Mouse (Mus musculus) neural tube, embryonic 15.5 days (tissue): Measurements from ENCODE around the gene Rasgef1b. TPM values are rescaled to one million over a fixed set of nuclear protein-coding genes. Genes with fewer than 3 reads are reported as not detected.

Experiments
- ATAC-seq: fragments of 200-750 bp; cut with Nextera tagmentation; 2 replicates; pipeline ENCODE4 v1.8.0; 2017; ENCODE audit warnings: mild to moderate bottlenecking, moderate TSS enrichment, moderate library complexity; ENCODE audit not compliant: low FRiP score
- H3K27ac ChIP-seq: fragments of 300-500 bp; sonication (generic); replicated peaks from 2 replicates; pipeline ENCODE4 v1.5.1; 2015; ENCODE audit warnings: mild to moderate bottlenecking, inconsistent platforms
- H3K27me3 ChIP-seq: fragments of 300-500 bp; sonication (generic); replicated peaks from 2 replicates; pipeline ENCODE4 v1.6.1; 2015; ENCODE audit warnings: inconsistent platforms
- H3K36me3 ChIP-seq: fragments of 300-500 bp; sonication (generic); 2 replicates; pipeline ENCODE4 v1.6.1; 2015; ENCODE audit warnings: inconsistent platforms
- H3K4me1 ChIP-seq: fragments of 300-500 bp; sonication (generic); 2 replicates; pipeline ENCODE4 v1.6.1; 2015; ENCODE audit warnings: inconsistent platforms
- H3K4me2 ChIP-seq: fragments of 300-500 bp; sonication (generic); 2 replicates; pipeline ENCODE4 v1.6.1; 2015; ENCODE audit warnings: inconsistent platforms, mild to moderate bottlenecking, moderate library complexity
- H3K4me3 ChIP-seq: fragments of 300-500 bp; sonication (generic); replicated peaks from 2 replicates; pipeline ENCODE4 v1.5.1; 2015; ENCODE audit warnings: mild to moderate bottlenecking, inconsistent platforms
- H3K9ac ChIP-seq: fragments of 300-500 bp; sonication (generic); replicated peaks from 2 replicates; pipeline ENCODE4 v1.6.1; 2015; ENCODE audit warnings: mild to moderate bottlenecking, inconsistent platforms
- H3K9me3 ChIP-seq: fragments of 300-500 bp; sonication (generic); replicated peaks from 2 replicates; pipeline ENCODE4 v1.6.1; 2016; ENCODE audit warnings: inconsistent platforms
- WGBS: fragments of 180-500 bp; shearing (Covaris S2); methylation state at CpG from one replicate; pipeline ENCODE4 v1.1.7; 2015; ENCODE audit warnings: mixed read lengths; 5-methylcytosine and 5-hydroxymethylcytosine counted together
- polyA plus RNA-seq: library from polyadenylated mRNA; unstranded; fragments of >200 nt; fragmentation: Nextera tagmentation; extraction: Ambion mirVana; gene quantifications from 2 replicates; pipeline ENCODE4 v1.2.1, GENCODE M21; 2015

Gene Rasgef1b
- polyA plus RNA-seq, 1 experiment from 2014 or later, result 53.9 TPM

DNA sequence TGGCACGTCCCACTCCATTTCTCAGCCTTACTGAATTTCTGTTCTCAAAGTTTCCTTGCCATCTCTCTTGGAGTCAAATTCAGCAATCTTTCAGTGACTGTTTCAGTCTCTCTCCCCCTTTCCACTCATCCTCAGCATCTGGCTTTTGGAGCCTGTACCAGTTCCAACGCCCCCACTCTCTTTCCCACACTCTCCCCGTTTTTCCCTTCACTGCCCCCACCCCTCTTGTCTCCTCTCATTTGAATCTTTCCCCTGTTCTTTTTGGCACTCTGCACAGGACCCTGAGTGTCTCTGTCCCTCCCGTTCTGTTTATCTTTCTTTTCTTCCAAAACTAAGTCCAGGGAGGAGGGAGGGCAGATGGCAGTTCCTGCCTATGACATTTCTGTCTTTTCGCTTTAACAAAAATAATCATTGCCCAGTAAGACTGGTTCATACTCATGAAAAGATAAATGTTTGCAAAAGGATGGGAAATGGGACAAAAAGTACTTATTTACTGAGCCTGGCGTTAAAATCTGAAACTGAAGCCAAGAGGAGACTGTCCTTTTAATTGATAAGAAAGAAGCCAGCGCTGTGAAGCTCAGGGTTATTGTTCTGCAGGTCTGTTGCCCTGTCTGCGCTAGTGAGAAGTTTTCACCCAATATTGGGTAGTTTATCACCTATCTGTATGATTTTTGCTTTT lies 388.4 kb downstream of the Rasgef1b start:
- H3K9me3 ChIP-seq, result no peaks in the 10 kb centered on the region
- H3K4me3 ChIP-seq, result no peak overlapping the region
- WGBS, result 77% methylated on average over 8 of the region's 8 CpGs
- no peaks in the 10 kb centered on the region for H3K36me3 ChIP-seq
- H3K27ac ChIP-seq, result 0 out of 2 replicates have a peak overlapping the region, but pooled peaks have one; percentile 13
- ATAC-seq, result no peak
- peak overlapping the region; percentile 22; the same call in 1 of the 2 replicates for H3K4me2 ChIP-seq
- no peaks in the 10 kb centered on the region for H3K27me3 ChIP-seq
- H3K4me1 ChIP-seq, result no peaks in the 10 kb centered on the region; the same call in 1 of the 2 replicates
- no peak overlapping the region for H3K9ac ChIP-seq

DNA sequence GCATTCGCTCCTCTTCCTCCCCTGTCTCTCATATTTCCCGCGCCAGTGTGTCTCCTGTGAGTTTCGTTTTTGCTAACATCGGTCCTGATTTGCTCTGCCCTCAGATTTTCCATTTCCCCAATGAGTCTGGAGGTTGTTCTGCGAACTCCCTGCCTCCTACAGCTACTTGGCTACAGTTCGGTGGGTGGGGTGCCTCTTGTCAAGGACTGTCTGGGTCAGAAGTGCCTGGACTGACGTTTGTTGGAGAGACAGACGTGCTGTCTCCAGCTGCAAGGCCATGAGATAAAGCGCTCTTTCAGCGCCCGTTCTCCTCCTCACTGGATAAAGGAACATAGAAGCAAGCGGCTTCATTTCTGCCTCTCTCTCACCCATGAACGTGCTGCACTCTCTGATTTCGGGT lies 389.1 kb downstream of the Rasgef1b start:
- H3K36me3 ChIP-seq, result no peaks in the 10 kb centered on the region
- peak overlapping the region; percentile 22; the same call in 1 of the 2 replicates for H3K4me2 ChIP-seq
- ATAC-seq, result no peak
- H3K27me3 ChIP-seq, result no peaks in the 10 kb centered on the region
- no peaks in the 10 kb centered on the region for H3K9me3 ChIP-seq
- 65% methylated on average over 15 of the region's 15 CpGs for WGBS
- no peak overlapping the region for H3K9ac ChIP-seq
- no peaks in the 10 kb centered on the region; the same call in 1 of the 2 replicates for H3K4me1 ChIP-seq
- 0 out of 2 replicates have a peak overlapping the region, but pooled peaks have one; percentile 13 for H3K27ac ChIP-seq
- H3K4me3 ChIP-seq, result no peak overlapping the region

DNA sequence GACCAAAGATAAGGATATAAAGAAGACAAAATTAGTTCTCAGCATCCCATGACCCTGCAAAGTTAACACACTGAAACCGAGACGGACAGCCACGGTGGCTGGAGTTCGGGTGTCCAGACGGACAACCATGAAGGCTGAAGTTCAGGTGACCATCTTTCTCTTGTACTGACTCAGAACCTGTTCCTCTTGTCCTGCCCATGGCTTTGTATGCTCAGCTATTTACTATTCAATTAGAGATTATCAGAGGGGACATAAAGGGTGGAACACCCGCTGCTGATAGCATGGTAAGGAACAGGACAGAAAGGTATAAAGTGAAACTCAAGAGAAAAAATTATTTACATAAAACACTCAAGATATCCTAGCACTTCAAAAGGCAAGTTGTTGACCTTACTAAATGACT lies 390.0 kb downstream of the Rasgef1b start:
- Histone ChIP-seq H3K4me2 (no peak overlapping the region), H3K4me1 (no peaks in the 10 kb centered on the region; the same call in 1 of the 2 replicates), H3K9ac (no peak overlapping the region), H3K4me3 (no peak overlapping the region), H3K27me3 (no peaks in the 10 kb centered on the region), H3K36me3 (no peaks in the 10 kb centered on the region), H3K9me3 (no peaks in the 10 kb centered on the region), H3K27ac (no peak overlapping the region)
- WGBS, result 91% methylated on average over 6 of the region's 6 CpGs
- ATAC-seq, result no peak

DNA sequence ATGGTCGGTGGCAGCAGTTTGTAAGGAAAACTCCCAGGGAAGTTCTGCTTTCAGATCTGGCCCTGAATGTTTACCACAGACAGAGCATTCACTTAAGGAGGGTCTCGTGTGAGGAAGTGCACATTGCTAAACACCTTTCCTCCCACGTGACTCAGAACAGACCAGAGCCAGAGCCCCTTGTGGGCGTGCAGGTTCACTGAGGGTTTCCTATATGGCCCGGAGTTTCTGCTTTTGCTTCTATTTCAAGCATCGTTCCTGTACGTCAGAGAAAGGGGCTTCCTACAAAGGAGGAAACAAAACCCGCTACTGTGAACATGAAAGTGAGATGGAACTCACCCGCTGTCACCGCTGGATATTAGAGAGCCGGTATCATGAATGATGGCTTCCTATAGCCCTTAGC lies 392.4 kb downstream of the Rasgef1b start:
- Histone ChIP-seq H3K27me3 (no peaks in the 10 kb centered on the region), H3K9ac (no peak overlapping the region), H3K4me3 (no peak overlapping the region), H3K36me3 (no peaks in the 10 kb centered on the region), H3K4me2 (no peak overlapping the region), H3K4me1 (no peaks in the 10 kb centered on the region; the same call in 1 of the 2 replicates), H3K27ac (no peak overlapping the region), H3K9me3 (no peaks in the 10 kb centered on the region)
- no peak for ATAC-seq
- WGBS, result 80% methylated on average over 11 of the region's 11 CpGs

DNA sequence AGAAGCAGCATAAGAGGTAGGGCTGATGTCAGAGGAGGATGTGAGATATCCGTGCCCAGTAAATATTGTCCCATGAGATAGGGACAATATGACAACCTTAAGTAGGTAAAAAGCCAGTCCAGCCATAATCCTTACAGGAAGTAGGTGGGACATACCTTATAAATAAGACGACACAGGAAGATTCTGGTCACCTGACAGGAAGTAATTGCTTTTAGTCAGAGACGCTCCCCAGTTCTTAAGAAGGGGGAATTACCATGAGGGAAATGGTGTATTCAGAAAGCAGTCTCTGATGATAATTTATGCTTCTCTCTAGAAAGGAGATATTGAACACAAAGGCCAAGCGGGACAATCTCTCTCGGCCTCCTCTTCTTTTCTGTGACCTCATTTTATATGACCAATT lies 394.8 kb downstream of the Rasgef1b start:
- Histone ChIP-seq H3K36me3 (no peaks in the 10 kb centered on the region), H3K4me3 (no peak overlapping the region), H3K9me3 (no peaks in the 10 kb centered on the region), H3K27me3 (no peaks in the 10 kb centered on the region), H3K4me1 (no peaks in the 10 kb centered on the region), H3K4me2 (no peak overlapping the region), H3K27ac (no peak overlapping the region), H3K9ac (no peak overlapping the region)
- no peak for ATAC-seq
- 78% methylated on average over 5 of the region's 5 CpGs for WGBS

DNA sequence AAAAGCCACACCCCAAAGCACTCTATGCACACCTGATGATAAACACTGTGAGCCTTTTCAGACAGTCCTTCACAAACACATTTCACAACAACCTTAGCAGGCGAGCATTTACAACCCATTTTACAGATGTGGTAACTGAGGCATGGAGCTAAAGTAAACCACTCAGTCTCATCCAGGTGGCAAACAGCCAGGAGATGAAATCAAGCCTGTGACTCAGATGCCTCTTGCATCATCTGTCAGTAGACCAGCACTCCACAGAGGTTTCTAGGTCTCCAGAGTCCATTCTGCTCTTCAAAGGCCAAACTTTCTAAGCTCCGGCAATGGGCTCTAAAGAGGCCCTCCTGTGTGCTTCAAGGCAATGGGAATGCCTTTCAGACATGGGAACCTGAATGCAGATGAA lies 396.8 kb downstream of the Rasgef1b start:
- H3K27me3 ChIP-seq, result no peaks in the 10 kb centered on the region
- H3K4me3 ChIP-seq, result no peak overlapping the region
- no peaks in the 10 kb centered on the region for H3K9me3 ChIP-seq
- ATAC-seq, result no peak
- H3K4me2 ChIP-seq, result no peak overlapping the region
- no peak overlapping the region for H3K27ac ChIP-seq
- H3K4me1 ChIP-seq, result no peaks in the 10 kb centered on the region
- 96% methylated on average over 2 of the region's 2 CpGs for WGBS
- H3K9ac ChIP-seq, result no peak overlapping the region
- H3K36me3 ChIP-seq, result no peaks in the 10 kb centered on the region

DNA sequence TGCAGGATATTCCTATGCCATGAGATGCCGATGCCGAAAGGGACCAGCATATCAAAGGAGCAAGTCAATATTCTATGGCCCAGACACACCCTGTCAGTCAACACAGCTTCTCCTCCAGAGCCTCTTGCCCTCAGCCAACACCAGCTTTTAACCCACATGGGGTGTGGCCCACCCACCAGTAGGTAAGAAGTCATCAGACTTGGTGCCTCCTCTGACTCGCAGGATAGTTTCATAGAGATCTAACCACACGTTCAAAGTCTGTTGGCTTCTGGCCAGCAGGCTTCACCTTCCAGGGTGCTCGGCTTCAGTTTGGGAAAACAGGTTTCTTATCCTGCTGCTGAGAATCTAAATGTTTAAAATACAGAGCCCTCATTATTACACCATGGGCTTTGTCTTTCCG lies 399.8 kb downstream of the Rasgef1b start:
- ATAC-seq, result no peak
- Histone ChIP-seq H3K4me3 (no peak overlapping the region), H3K36me3 (no peaks in the 10 kb centered on the region), H3K4me2 (no peak overlapping the region), H3K27me3 (no peaks in the 10 kb centered on the region), H3K9ac (no peak overlapping the region), H3K4me1 (no peaks in the 10 kb centered on the region), H3K9me3 (no peaks in the 10 kb centered on the region), H3K27ac (no peak overlapping the region)
- 85% methylated on average over 6 of the region's 6 CpGs for WGBS

DNA sequence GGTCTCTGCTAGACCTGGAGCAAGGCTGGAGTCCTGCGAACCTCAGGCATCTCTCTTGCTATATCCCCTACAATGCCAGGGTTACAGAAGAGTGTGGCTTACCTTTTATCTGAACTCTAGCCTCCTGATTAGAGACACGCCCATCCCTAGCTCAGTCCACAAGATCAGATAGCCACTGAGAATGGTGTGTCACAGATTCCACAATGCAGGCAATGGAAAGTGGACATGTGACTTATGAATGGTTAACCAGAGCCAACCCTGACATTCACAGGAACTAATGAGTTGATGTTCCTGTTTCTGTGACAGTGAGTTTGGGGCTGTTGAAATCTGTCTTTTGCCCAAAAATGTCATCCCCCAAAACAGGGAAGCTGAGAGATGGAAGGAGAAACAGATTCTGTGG lies 401.8 kb downstream of the Rasgef1b start:
- Histone ChIP-seq H3K27me3 (no peaks in the 10 kb centered on the region), H3K4me3 (no peak overlapping the region), H3K9ac (no peak overlapping the region), H3K36me3 (no peaks in the 10 kb centered on the region), H3K4me1 (no peaks in the 10 kb centered on the region), H3K27ac (no peak overlapping the region), H3K4me2 (no peak overlapping the region), H3K9me3 (no peaks in the 10 kb centered on the region)
- ATAC-seq, result no peak
- 93% methylated on average over 2 of the region's 2 CpGs for WGBS

DNA sequence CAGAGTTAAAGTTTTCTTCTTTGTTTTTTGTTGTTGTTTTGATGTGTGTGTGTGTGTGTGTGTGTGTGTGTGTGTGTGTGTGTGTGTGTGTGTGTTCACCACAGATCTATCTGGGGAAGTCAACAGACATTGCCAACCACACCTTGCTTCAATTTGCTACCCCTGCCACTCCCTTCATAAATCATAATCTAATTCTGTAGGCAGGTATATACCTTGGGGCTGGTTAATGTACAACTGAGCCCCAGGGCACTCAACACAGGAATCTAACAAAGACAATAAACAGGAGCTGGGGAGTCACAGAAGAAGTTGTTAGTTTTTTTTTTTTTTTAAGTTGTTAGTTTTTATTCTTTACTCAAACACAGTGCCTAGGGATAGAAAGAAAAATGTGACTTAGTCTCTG lies 403.6 kb downstream of the Rasgef1b start:
- H3K9ac ChIP-seq, result no peak overlapping the region
- no peaks in the 10 kb centered on the region for H3K4me1 ChIP-seq
- H3K9me3 ChIP-seq, result no peaks in the 10 kb centered on the region
- no peaks in the 10 kb centered on the region for H3K27me3 ChIP-seq
- no peak overlapping the region for H3K4me3 ChIP-seq
- H3K27ac ChIP-seq, result no peak overlapping the region
- H3K4me2 ChIP-seq, result no peak overlapping the region
- no peaks in the 10 kb centered on the region for H3K36me3 ChIP-seq
- ATAC-seq, result no peak

DNA sequence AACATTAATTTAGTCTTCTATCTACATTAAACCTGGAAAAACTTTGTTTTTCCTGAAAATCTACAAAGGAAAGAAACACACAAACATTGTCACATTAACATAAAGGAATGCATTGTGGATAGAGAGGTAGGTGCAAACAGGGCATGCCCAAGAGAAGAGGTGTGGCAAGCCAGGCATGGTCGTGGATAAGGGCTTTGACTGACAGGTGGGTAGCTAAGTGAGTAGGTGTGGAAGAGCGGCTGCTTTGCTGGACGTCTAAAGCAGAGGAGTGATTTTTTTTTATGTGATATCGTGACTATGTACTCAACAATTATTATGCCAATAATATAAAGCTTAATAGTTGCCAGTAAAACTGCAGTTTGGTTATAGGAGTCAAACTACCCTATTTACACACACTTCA lies 408.1 kb downstream of the Rasgef1b start:
- 74% methylated on average over 4 of the region's 4 CpGs for WGBS
- H3K4me3 ChIP-seq, result no peak overlapping the region
- no peak for ATAC-seq
- H3K36me3 ChIP-seq, result no peaks in the 10 kb centered on the region
- H3K9ac ChIP-seq, result no peak overlapping the region
- no peak overlapping the region for H3K4me2 ChIP-seq
- H3K9me3 ChIP-seq, result no peaks in the 10 kb centered on the region
- no peak overlapping the region for H3K27ac ChIP-seq
- no peaks in the 10 kb centered on the region for H3K4me1 ChIP-seq
- no peaks in the 10 kb centered on the region for H3K27me3 ChIP-seq

DNA sequence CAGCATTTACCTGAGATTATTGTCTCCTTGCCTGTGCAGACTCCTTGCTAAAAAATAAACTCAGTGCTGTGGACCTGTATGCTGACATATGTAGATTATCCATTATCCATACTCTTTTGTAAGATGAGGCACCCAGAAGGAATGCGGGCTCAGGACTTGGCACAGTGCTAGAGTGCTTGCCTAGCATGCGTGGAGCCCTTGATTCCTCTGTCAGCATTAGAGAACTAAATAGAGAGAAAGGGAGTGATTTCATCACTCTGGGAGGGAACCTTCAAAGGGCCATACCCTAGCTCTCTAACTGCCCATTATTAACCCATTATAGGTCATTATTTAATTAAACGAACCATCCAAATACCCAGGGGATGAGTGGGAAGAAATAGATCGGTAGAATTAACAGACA lies 430.9 kb downstream of the Rasgef1b start:
- H3K4me1 ChIP-seq, result no peaks in the 10 kb centered on the region
- H3K9ac ChIP-seq, result no peak overlapping the region
- no peak overlapping the region for H3K4me2 ChIP-seq
- no peak overlapping the region for H3K4me3 ChIP-seq
- WGBS, result 42% methylated on average over 4 of the region's 4 CpGs
- H3K27me3 ChIP-seq, result no peaks in the 10 kb centered on the region
- no peaks in the 10 kb centered on the region for H3K36me3 ChIP-seq
- ATAC-seq, result no peak
- H3K9me3 ChIP-seq, result no peaks in the 10 kb centered on the region
- H3K27ac ChIP-seq, result no peak overlapping the region

DNA sequence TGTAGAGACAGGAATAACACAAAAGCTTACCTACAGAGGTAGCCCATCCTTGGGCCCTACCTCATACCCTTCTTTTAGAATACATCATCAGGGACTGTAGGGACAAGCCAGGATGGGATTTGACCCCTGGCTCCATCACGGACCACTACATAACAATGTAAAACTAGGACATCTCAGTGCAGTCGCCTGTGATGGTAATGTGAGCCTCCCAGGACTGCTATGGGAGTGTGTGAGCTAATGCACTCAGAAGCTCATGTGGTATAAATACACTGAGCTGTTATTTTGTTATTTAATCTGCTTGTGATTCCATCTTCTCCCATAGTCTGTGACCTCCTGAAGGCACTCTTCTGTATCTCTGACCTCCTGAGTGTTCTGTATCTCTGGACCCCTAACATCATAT lies 432.5 kb downstream of the Rasgef1b start:
- no peak overlapping the region for H3K4me2 ChIP-seq
- H3K4me1 ChIP-seq, result no peaks in the 10 kb centered on the region
- no peak for ATAC-seq
- H3K9ac ChIP-seq, result no peak overlapping the region
- H3K27ac ChIP-seq, result no peak overlapping the region
- H3K4me3 ChIP-seq, result no peak overlapping the region
- H3K36me3 ChIP-seq, result no peaks in the 10 kb centered on the region
- H3K27me3 ChIP-seq, result no peaks in the 10 kb centered on the region
- no peaks in the 10 kb centered on the region for H3K9me3 ChIP-seq
- WGBS, result 91% methylated on average over 2 of the region's 2 CpGs
